Mouse (Mus musculus): ENCODE data around the gene Mdm2. TPM values are rescaled to one million over a fixed set of nuclear protein-coding genes. Genes with fewer than 3 reads are reported as not detected.

Gene Mdm2
- polyA plus RNA-seq, 1 experiment from 2014 or later = 20.7 TPM

DNA sequence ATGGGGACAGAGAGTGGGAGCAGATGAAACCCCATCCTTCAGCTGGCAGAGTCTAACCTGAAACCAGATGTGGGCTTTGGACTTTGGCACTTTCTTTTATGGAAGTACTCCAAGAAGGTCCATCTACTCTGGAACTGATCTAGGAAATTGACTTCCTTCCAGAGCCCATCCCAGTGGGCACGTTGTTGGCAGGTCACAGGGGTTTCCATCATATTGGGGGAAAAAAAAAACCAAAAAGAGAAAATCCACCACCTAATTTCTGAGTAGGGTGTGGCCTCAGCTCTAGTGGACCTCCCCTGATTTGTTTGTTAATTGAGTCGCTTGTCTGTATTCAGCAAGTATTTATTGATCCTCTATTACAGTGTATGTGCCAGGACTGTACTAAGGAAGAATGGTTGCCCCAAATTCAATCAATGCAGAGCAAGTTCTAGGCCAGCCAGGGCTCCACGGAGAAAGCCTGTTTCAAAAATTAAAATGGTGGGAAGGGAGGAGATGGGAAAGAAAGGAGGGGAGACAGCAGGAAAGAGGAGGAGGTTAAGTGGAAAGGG, 55.9 kb downstream of the Mdm2 start:
- Histone ChIP-seq H3K4me1 (ENCODE audit: control insufficient read depth, low read depth, low read length) (no peaks in the 10 kb centered on the region), H3K4me3 (ENCODE audit: low read depth, low read length) (no peak overlapping the region), H3K9ac (ENCODE audit: low read depth, low read length) (no peak overlapping the region), H3K9me3 (replicated peaks; ENCODE audit: control insufficient read depth, low read length) (no peaks in the 10 kb centered on the region), H3K27ac (ENCODE audit: low read length) (no peak overlapping the region), H3K36me3 (ENCODE audit: control insufficient read depth, insufficient read depth) (no peaks in the 10 kb centered on the region), H3K4me2 (ENCODE audit: low read depth, low read length) (no peak overlapping the region), H3K27me3 (ENCODE audit: control insufficient read depth, insufficient read depth, low read depth, low read length) (no peaks in the 10 kb centered on the region)
- WGBS (ENCODE audit: insufficient replicate concordance) = 65% methylated on average over 3 of the region's 3 CpGs
- no peak for ATAC-seq (ENCODE audit: low read depth)

DNA sequence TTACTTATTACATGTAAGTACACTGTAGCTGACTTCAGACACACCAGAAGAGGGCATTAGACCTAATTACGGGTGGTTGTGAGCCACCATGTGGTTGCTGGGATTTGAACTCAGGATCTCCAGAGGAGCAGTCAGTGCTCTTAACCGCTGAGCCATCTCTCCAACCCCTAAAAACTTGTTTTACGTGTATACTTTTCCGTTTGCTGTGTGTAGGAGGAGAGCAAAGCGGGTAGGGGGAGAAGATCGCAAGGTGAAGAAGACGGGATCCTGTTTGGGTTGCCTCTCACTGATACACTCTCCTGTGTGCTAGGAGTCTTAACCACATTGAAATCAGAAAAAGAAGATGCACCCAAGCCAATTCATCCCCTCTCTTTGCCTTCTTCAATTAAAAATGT, 56.8 kb downstream of the Mdm2 start:
- Histone ChIP-seq H3K4me1 (ENCODE audit: control insufficient read depth, low read depth, low read length) (no peaks in the 10 kb centered on the region), H3K9ac (ENCODE audit: low read depth, low read length) (no peak overlapping the region), H3K4me3 (ENCODE audit: low read depth, low read length) (no peak overlapping the region), H3K27ac (ENCODE audit: low read length) (no peak overlapping the region), H3K36me3 (ENCODE audit: control insufficient read depth, insufficient read depth) (no peaks in the 10 kb centered on the region), H3K4me2 (ENCODE audit: low read depth, low read length) (no peak overlapping the region), H3K27me3 (ENCODE audit: control insufficient read depth, insufficient read depth, low read depth, low read length) (no peaks in the 10 kb centered on the region), H3K9me3 (replicated peaks; ENCODE audit: control insufficient read depth, low read length) (no peaks in the 10 kb centered on the region)
- WGBS (ENCODE audit: insufficient replicate concordance) = 65% methylated on average over 7 of the region's 7 CpGs
- no peak for ATAC-seq (ENCODE audit: low read depth)

DNA sequence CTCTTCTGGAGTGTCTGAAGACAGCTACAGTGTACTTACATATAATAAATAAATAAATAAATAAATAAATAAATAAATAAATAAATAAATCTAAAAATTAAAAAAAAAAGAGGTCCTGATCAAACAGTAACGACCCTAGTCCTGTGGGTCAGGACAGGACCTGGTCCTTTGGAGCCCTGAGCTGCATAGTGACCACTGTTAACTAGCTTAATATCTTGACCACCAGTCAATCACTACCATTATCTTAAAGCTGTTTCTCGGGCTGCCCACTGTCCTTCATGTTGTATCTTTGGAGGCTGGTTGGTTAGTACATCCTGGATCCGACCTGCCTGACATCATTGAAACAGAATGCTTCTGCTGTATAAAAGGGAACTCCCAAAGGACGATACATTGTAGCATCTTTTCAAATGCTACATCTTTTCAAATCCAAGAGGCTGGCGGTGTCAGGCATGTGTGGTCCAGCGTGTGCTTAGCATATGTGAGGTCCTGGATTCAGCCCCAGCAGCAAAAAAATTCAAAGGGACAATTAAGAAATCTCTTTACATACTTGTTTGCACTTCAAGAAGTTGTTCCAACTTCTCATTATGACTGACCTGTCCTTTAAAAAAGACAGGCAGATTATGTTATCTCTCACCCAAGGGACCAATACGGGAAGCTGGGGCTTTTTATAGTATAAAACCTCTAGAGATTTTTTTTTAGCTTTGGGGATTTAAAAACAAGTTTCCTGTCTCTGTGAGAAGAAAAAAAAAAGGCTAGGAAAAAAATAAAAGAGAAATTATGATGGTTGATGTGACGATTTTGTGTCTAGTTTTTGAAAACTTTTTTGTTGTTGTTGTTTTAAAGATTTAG, 57.4 kb downstream of the Mdm2 start:
- no peaks in the 10 kb centered on the region for H3K27me3 ChIP-seq (ENCODE audit: control insufficient read depth, insufficient read depth, low read depth, low read length)
- no peak overlapping the region for H3K27ac ChIP-seq (ENCODE audit: low read length)
- no peak for ATAC-seq (ENCODE audit: low read depth)
- H3K9me3 ChIP-seq (replicated peaks; ENCODE audit: control insufficient read depth, low read length) = no peaks in the 10 kb centered on the region
- H3K4me3 ChIP-seq (ENCODE audit: low read depth, low read length) = no peak overlapping the region
- no peak overlapping the region for H3K9ac ChIP-seq (ENCODE audit: low read depth, low read length)
- 54% methylated on average over 8 of the region's 8 CpGs for WGBS (ENCODE audit: insufficient replicate concordance)
- H3K36me3 ChIP-seq (ENCODE audit: control insufficient read depth, insufficient read depth) = no peaks in the 10 kb centered on the region
- H3K4me1 ChIP-seq (ENCODE audit: control insufficient read depth, low read depth, low read length) = no peaks in the 10 kb centered on the region
- H3K4me2 ChIP-seq (ENCODE audit: low read depth, low read length) = no peak overlapping the region

DNA sequence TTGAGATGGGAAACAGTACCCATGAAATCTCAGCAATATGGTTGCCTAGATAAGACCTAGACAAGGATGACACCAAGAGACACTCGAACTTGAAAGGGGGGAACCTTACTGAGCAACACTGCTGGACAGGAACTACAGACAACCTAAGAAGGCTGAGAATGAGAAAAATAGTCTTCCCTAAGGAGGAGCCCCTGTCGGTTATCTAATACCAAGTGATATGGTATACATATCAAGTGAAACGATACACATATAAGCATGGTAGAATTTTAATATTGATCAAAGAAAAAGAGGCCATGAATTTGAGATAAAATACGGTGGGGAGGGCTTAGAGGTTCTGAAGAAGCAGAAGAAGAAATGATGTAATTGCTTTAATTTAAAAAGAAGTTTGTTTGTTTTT, 58.2 kb downstream of the Mdm2 start:
- Histone ChIP-seq H3K27me3 (ENCODE audit: control insufficient read depth, insufficient read depth, low read depth, low read length) (no peaks in the 10 kb centered on the region), H3K9me3 (replicated peaks; ENCODE audit: control insufficient read depth, low read length) (no peaks in the 10 kb centered on the region), H3K4me2 (ENCODE audit: low read depth, low read length) (no peak overlapping the region), H3K9ac (ENCODE audit: low read depth, low read length) (no peak overlapping the region), H3K4me3 (ENCODE audit: low read depth, low read length) (no peak overlapping the region), H3K27ac (ENCODE audit: low read length) (no peak overlapping the region), H3K4me1 (ENCODE audit: control insufficient read depth, low read depth, low read length) (no peaks in the 10 kb centered on the region), H3K36me3 (ENCODE audit: control insufficient read depth, insufficient read depth) (no peaks in the 10 kb centered on the region)
- ATAC-seq (ENCODE audit: low read depth) = no peak
- WGBS (ENCODE audit: insufficient replicate concordance) = 55% methylated on average over 4 of the region's 4 CpGs

DNA sequence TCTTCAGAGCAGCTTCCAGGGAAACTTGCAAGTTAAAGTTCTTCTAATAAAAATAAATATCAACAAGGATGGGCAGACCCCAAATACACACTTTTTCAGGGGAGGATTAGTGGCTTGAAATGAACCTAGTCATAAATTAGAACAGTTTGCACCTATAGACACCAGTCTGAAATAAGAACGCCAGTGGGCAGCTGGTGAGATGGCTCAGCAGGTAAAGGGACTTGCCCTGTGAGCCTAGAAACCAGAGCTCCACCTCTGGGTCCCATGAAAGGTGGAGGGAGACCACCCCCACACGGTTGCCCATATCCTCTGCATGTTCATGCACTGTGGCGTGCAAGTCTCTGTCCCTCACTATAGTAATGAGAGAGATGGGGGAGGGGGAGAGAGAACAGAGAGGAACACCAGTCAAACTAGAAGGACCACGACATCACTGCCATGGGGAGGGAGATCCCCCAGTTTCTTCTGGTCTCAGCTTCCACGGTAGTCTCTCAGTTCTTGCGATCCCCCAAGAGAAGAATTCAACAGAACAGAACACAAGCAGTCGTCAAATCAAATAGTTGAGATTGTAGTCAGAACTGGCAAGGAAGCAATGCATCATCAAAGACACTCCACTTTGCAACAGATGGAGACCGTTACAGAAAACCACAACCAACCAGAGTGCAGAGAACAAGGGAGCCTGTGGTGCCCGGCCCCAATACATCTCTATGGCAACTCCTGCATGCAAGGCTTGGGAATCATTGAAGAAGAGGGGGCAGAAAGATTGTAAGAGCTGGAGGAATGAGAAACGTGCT, 58.8 kb downstream of the Mdm2 start:
- Histone ChIP-seq H3K27ac (ENCODE audit: low read length) (no peak overlapping the region), H3K4me3 (ENCODE audit: low read depth, low read length) (no peak overlapping the region), H3K27me3 (ENCODE audit: control insufficient read depth, insufficient read depth, low read depth, low read length) (no peaks in the 10 kb centered on the region), H3K9ac (ENCODE audit: low read depth, low read length) (no peak overlapping the region), H3K4me2 (ENCODE audit: low read depth, low read length) (no peak overlapping the region), H3K36me3 (ENCODE audit: control insufficient read depth, insufficient read depth) (no peaks in the 10 kb centered on the region), H3K9me3 (replicated peaks; ENCODE audit: control insufficient read depth, low read length) (no peaks in the 10 kb centered on the region), H3K4me1 (ENCODE audit: control insufficient read depth, low read depth, low read length) (no peaks in the 10 kb centered on the region)
- WGBS (ENCODE audit: insufficient replicate concordance) = 44% methylated on average over 10 of the region's 10 CpGs
- no peak for ATAC-seq (ENCODE audit: low read depth)

DNA sequence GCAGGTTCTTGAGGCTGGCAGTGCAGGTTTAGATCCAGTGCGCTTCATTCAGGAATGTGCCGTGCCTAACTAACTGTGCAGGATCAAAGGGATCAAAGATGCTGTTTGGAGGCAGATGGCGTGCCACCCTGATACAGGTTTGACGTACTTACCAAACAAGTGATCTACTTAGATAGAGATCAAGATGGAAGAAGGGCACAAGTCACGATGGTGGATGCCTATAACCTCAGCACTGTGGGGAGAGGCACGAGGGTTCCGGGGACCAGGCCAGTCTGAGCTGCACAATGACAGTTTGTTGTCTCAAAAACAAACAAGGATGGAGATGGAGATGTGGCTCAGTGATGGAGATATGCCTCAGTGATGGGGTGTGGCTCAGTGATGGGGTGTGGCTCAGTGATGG, 59.8 kb downstream of the Mdm2 start:
- WGBS (ENCODE audit: insufficient replicate concordance) = 78% methylated on average over 7 of the region's 7 CpGs
- no peak overlapping the region for H3K4me3 ChIP-seq (ENCODE audit: low read depth, low read length)
- no peak for ATAC-seq (ENCODE audit: low read depth)

DNA sequence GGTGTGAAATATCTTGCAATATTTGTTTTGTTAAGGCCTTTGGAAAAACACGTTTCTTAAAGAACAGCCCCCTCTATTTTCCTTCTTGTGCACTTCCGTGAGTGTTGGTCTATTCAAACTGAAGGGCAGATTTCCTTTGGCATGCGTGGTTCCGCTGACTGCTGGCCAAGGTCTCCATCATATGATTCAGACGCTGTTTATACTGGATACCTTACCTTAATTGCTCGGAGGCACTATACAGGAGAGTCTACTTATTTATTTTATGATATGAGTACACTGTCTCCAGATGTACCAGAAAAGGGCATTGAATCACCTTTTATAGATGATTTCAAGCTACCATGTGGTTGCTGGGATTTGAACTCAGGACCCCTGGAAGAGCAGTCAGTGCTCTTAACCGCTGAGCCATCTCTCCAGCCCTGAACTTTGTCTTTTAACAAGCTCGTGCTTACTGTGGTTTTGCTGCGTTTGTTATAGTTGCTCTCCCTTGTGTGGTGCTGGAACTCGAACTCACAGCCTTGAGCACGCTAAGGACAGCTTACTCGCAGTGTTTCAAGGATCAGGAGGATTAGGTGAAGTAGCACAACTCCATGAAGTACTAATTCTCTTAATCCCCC, 60.4 kb downstream of the Mdm2 start:
- Histone ChIP-seq H3K27ac (ENCODE audit: low read length) (no peak overlapping the region), H3K36me3 (ENCODE audit: control insufficient read depth, insufficient read depth) (no peaks in the 10 kb centered on the region), H3K4me3 (ENCODE audit: low read depth, low read length) (no peak overlapping the region), H3K27me3 (ENCODE audit: control insufficient read depth, insufficient read depth, low read depth, low read length) (no peaks in the 10 kb centered on the region), H3K4me2 (ENCODE audit: low read depth, low read length) (no peak overlapping the region), H3K9ac (ENCODE audit: low read depth, low read length) (no peak overlapping the region), H3K4me1 (ENCODE audit: control insufficient read depth, low read depth, low read length) (no peaks in the 10 kb centered on the region), H3K9me3 (replicated peaks; ENCODE audit: control insufficient read depth, low read length) (no peaks in the 10 kb centered on the region)
- WGBS (ENCODE audit: insufficient replicate concordance) = 74% methylated on average over 12 of the region's 12 CpGs
- no peak for ATAC-seq (ENCODE audit: low read depth)

More for the DNA sequence above, 59.8 kb downstream of the Mdm2 start:
- Histone ChIP-seq H3K9me3 (replicated peaks; ENCODE audit: control insufficient read depth, low read length) (no peaks in the 10 kb centered on the region), H3K4me1 (ENCODE audit: control insufficient read depth, low read depth, low read length) (no peaks in the 10 kb centered on the region), H3K27me3 (ENCODE audit: control insufficient read depth, insufficient read depth, low read depth, low read length) (no peaks in the 10 kb centered on the region), H3K36me3 (ENCODE audit: control insufficient read depth, insufficient read depth) (no peaks in the 10 kb centered on the region), H3K4me2 (ENCODE audit: low read depth, low read length) (no peak overlapping the region), H3K9ac (ENCODE audit: low read depth, low read length) (no peak overlapping the region), H3K27ac (ENCODE audit: low read length) (no peak overlapping the region)

DNA sequence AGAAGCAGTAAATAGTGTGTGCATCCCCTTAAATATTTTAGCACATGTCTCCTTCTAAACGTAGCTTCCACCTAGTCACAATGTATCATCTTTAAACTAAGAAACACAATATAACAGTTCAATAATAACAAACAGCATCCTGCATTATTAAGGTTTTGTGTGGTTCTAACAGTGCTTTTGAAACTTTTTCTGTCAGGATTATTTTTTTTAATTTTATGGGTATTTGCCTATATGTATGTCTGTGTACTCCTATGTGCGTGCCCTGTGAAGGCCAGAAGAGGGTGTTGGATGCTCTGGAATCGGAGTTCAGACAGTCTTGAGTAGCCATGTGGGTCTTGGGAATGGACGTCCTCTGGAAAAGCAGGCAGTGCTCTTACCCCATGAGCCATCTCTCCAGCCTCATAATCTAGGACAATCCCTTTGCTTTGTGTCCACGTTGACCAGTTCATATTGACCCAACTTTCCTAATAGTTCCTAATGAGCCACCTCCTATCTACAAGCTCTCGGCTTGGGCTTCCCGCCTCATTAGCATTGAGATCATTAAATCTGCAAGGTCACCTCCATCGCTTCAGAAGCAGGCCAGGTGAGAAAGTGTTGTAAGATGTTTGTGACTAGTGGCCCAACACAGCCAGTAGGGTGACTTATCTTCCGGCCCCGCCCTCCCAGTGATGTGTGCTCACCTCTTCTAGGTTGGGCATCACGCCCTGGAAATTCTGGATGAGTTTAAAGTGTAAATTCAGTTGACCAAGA, 61.1 kb downstream of the Mdm2 start:
- Histone ChIP-seq H3K27ac (ENCODE audit: low read length) (no peak overlapping the region), H3K36me3 (ENCODE audit: control insufficient read depth, insufficient read depth) (no peaks in the 10 kb centered on the region), H3K9ac (ENCODE audit: low read depth, low read length) (no peak overlapping the region), H3K9me3 (replicated peaks; ENCODE audit: control insufficient read depth, low read length) (no peaks in the 10 kb centered on the region), H3K4me1 (ENCODE audit: control insufficient read depth, low read depth, low read length) (no peaks in the 10 kb centered on the region), H3K4me3 (ENCODE audit: low read depth, low read length) (no peak overlapping the region), H3K27me3 (ENCODE audit: control insufficient read depth, insufficient read depth, low read depth, low read length) (no peaks in the 10 kb centered on the region), H3K4me2 (ENCODE audit: low read depth, low read length) (no peak overlapping the region)
- WGBS (ENCODE audit: insufficient replicate concordance) = 70% methylated on average over 11 of the region's 11 CpGs
- ATAC-seq (ENCODE audit: low read depth) = no peak
